In the genomic region with DNA sequence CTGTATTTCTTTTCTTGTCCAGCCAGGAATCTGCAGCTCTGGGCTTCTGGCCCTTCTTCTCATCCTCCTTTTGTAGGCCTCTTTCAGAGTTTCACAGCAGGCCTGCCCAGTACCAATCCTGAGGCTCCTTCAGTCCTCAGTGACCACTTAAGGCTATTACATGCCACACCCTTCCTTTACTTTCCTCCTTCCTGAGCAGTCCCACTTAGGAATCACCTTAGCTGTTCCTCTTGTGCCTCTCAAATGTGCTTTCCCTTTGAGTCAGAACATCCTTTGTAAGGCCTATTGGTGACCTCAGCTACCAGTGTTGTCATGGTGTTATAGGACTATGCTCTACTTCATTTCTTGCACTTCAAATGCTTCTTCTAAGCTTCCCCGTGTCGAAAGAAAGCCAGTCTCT, we compare ENCODE assay signal across 26 mouse cellular contexts.
DNase-seq lines count a peak whose midpoint lies in the region; ATAC-seq and TF ChIP-seq lines count a peak whose summit lies in the region.
"Had no signal": no experiment of that assay in that cellular context is flagged by ENCODE, and none has a peak within 500 bp of the region (broad histone marks: within the 10 kb centered on the region; RNA-seq: fewer than 3 reads in every experiment).

No protein-coding gene starts in this region.

- no peak for TF ChIP-seq EP300 in lung, postnatal 0 days (IDR thresholded peaks at IDR 0.05)

- no peak overlapping the region for H3K9ac ChIP-seq in lung, postnatal 0 days (replicated peaks; ENCODE audit: low read depth)
- H3K9ac ChIP-seq in intestine, postnatal 0 days (ENCODE audit: low read depth, low read length) = no peak overlapping the region
- H3K9ac ChIP-seq: embryonic facial prominence, embryonic 12.5 days; forebrain, embryonic 12.5 days had no signal

- peak; percentile 72 for ATAC-seq in lung, postnatal 0 days
- peak; percentile 32 for ATAC-seq in inflammation-experienced regulatory T-cells, adult 6 months
- ATAC-seq in intestine, postnatal 0 days = no peak
- ATAC-seq: activated CD4-positive, CD25-positive, alpha-beta regulatory T cell, adult 4 months; forebrain, embryonic 14.5 days; forebrain, embryonic 16.5 days; Patski had no signal

- H3K4me3 ChIP-seq in lung, postnatal 0 days (ENCODE audit: low read depth, low read length) = no peak overlapping the region
- no peak overlapping the region for H3K4me3 ChIP-seq in embryonic fibroblast, embryonic 13.5 days (ENCODE audit: insufficient read depth, low read length)
- H3K4me3 ChIP-seq in intestine, postnatal 0 days (ENCODE audit: low read depth, low read length) = no peak overlapping the region
- H3K4me3 ChIP-seq: embryonic facial prominence, embryonic 10.5 days; embryonic facial prominence, embryonic 12.5 days; erythroblast, embryonic 14.5 days; forebrain, embryonic 10.5 days; forebrain, embryonic 12.5 days had no signal

- 71% methylated on average over 2 of the region's 2 CpGs for WGBS in lung, postnatal 0 days
- WGBS in intestine, postnatal 0 days = 92% methylated on average over 2 of the region's 2 CpGs

- DNase-seq in lung, postnatal 0 days (ENCODE audit: low spot score) = peak; percentile 65
- no peak for DNase-seq in lung, postnatal 36 days
- DNase-seq in A20 (ENCODE audit: low read depth, low spot score) = peak; percentile 29
- DNase-seq in spleen, postnatal 36 days (ENCODE audit: low spot score in 2 of 2) = no peak
- DNase-seq in heart, adult 8-10 months (ENCODE audit: low spot score) = no peak
- DNase-seq: adrenal gland, adult 8-10 months; adrenal gland, postnatal 14 days; adrenal gland, postnatal 36 days; cerebellum, adult 11-12 months; cerebellum, adult 2 months; cerebellum, adult 9-10 months; cerebellum, postnatal 10 days; cerebellum, postnatal 25 days had no signal

- H3K27ac ChIP-seq in lung, postnatal 0 days (ENCODE audit: low read length) = no peak overlapping the region
- peak overlapping the region; percentile 58; the same call in 1 of the 2 replicates for H3K27ac ChIP-seq in embryonic fibroblast, embryonic 13.5 days (ENCODE audit: insufficient read depth, low read length)
- H3K27ac ChIP-seq in intestine, postnatal 0 days (ENCODE audit: low read depth, low read length) = no peak overlapping the region
- H3K27ac ChIP-seq: embryonic facial prominence, embryonic 10.5 days; embryonic facial prominence, embryonic 12.5 days; forebrain, embryonic 10.5 days; forebrain, embryonic 12.5 days had no signal

- TF ChIP-seq CTCF in lung, postnatal 0 days (IDR thresholded peaks at IDR 0.05) = no peak
- TF ChIP-seq CTCF in embryonic fibroblast, embryonic 13.5 days (IDR thresholded peaks at IDR 0.05; ENCODE audit: borderline replicate concordance, insufficient read depth, low read length) = no peak
- TF ChIP-seq CTCF in intestine, postnatal 0 days (IDR thresholded peaks at IDR 0.05; ENCODE audit: low read depth) = no peak

- no peaks in the 10 kb centered on the region for H3K27me3 ChIP-seq in lung, postnatal 0 days (replicated peaks; ENCODE audit: insufficient read depth, low read length)
- no peaks in the 10 kb centered on the region for H3K27me3 ChIP-seq in intestine, postnatal 0 days (replicated peaks; ENCODE audit: control insufficient read depth, insufficient read depth, low read length)
- H3K27me3 ChIP-seq: embryonic facial prominence, embryonic 12.5 days; forebrain, embryonic 12.5 days; Patski had no signal

- no peak for TF ChIP-seq POLR2A in embryonic fibroblast, embryonic 13.5 days (IDR thresholded peaks at IDR 0.05; ENCODE audit: low read depth, low read length)

- no peak overlapping the region for H3K4me2 ChIP-seq in lung, postnatal 0 days (replicated peaks; ENCODE audit: low read depth, low read length)
- no peak overlapping the region for H3K4me2 ChIP-seq in intestine, postnatal 0 days (replicated peaks; ENCODE audit: low read depth)
- H3K4me2 ChIP-seq: embryonic facial prominence, embryonic 12.5 days; forebrain, embryonic 12.5 days had no signal

- H3K9me3 ChIP-seq in lung, postnatal 0 days (ENCODE audit: low read length) = no peaks in the 10 kb centered on the region
- H3K9me3 ChIP-seq in intestine, postnatal 0 days (ENCODE audit: control insufficient read depth) = no peaks in the 10 kb centered on the region
- H3K9me3 ChIP-seq: embryonic facial prominence, embryonic 10.5 days; embryonic facial prominence, embryonic 12.5 days; forebrain, embryonic 10.5 days; forebrain, embryonic 12.5 days had no signal

- H3K36me3 ChIP-seq in lung, postnatal 0 days (ENCODE audit: insufficient read depth, low read length) = no peaks in the 10 kb centered on the region
- 0 out of 2 replicates have a peak, but pooled peaks cover 3% of the 10 kb centered on the region for H3K36me3 ChIP-seq in intestine, postnatal 0 days (ENCODE audit: control insufficient read depth, insufficient read depth)
- H3K36me3 ChIP-seq: embryonic facial prominence, embryonic 10.5 days; embryonic facial prominence, embryonic 12.5 days; forebrain, embryonic 10.5 days; forebrain, embryonic 12.5 days; G1E had no signal

- H3K4me1 ChIP-seq in lung, postnatal 0 days (ENCODE audit: insufficient read depth, low read depth, low read length) = peaks cover 19% of the 10 kb centered on the region
- H3K4me1 ChIP-seq in embryonic fibroblast, embryonic 13.5 days (ENCODE audit: control insufficient read depth, insufficient read depth, low read length) = peaks cover 21% of the 10 kb centered on the region
- H3K4me1 ChIP-seq in intestine, postnatal 0 days (replicated peaks; ENCODE audit: control insufficient read depth, insufficient read depth, low read length) = no peaks in the 10 kb centered on the region

Comparison
In these comparisons a context has a peak if more than half of its experiments do, and no peak if none do; other contexts are left out.
1. DNase-seq: peak in lung, postnatal 0 days (single experiment) and A20 (single experiment); none in lung, postnatal 36 days (single experiment), spleen, postnatal 36 days (0 of 2) and heart, adult 8-10 months (single experiment).